Comparison of ENCODE assay signal across 11 mouse cellular contexts in the genomic region with DNA sequence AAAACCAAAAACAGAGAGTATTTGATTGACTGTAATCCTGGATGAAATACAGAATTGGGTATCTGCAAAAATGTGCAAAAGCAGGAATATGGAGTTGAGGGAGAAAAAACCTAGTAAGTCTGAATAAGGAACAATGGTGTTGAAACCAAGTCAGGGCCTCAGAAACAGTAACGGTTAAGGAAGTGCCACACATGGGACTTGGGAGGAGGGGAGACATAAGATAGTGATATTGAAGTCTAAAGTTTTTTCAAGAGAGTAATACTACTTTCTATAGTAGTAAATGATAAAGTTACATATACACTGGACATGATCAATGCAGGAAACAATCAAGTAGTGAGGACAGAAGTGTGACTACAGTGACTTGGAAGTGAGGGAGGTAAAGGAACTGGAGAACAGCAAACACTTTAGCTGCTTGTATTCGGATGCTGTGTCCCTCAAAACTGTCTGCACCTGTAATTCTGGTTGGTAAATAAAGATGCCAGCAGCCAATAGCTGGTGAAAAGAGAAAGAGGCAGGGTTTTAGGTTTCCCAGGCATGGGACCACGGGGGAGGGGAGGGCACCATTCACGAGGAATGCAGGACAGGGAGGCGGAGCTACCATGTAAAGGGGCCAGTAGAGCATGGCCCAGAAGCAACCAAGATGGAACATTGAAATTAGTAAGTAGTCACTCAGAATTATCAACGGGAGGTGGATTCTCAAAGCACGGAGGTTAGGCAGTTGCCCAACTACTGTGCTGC. TPM values are rescaled to one million over a fixed set of nuclear protein-coding genes. Genes with fewer than 3 reads are reported as not detected.
DNase-seq lines count a peak whose midpoint lies in the region; ATAC-seq and TF ChIP-seq lines count a peak whose summit lies in the region.
"Had no signal": no experiment of that assay in that cellular context is flagged by ENCODE, and none has a peak within 500 bp of the region (broad histone marks: within the 10 kb centered on the region; RNA-seq: fewer than 3 reads in every experiment).

No protein-coding gene starts in this region.

- no peak for ATAC-seq in heart, embryonic 12.5 days (ENCODE audit: insufficient number of reproducible peaks, low FRiP score)
- ATAC-seq in lung, embryonic 14.5 days (ENCODE audit: insufficient read depth), result no peak
- ATAC-seq in lung, embryonic 15.5 days (ENCODE audit: borderline replicate concordance, extremely low read depth, low FRiP score, low TSS enrichment), result no peak
- no peak for ATAC-seq in CD4-positive, CD25-positive, alpha-beta regulatory T cell, adult 4 months

- H3K27ac ChIP-seq in heart, embryonic 12.5 days (ENCODE audit: poor library complexity, severe bottlenecking), result no peak overlapping the region
- no peak overlapping the region for H3K27ac ChIP-seq in lung, embryonic 14.5 days (ENCODE audit: low read depth)
- 0 out of 2 replicates have a peak overlapping the region, but pooled peaks have one; percentile 33 for H3K27ac ChIP-seq in lung, embryonic 15.5 days
- H3K27ac ChIP-seq: limb, embryonic 13.5 days had no signal

- TF ChIP-seq CTCF in lung, embryonic 14.5 days (IDR thresholded peaks at IDR 0.05; ENCODE audit: low read depth), result no peak
- no peak for TF ChIP-seq CTCF in lung, adult 2 months (IDR thresholded peaks at IDR 0.05; ENCODE audit: insufficient read depth, low read length)

- H3K9ac ChIP-seq in heart, embryonic 12.5 days, result no peak overlapping the region
- H3K9ac ChIP-seq in lung, embryonic 14.5 days, result no peak overlapping the region
- no peak overlapping the region for H3K9ac ChIP-seq in lung, embryonic 15.5 days
- H3K9ac ChIP-seq: limb, embryonic 13.5 days had no signal

- 37% methylated on average over 7 of the region's 7 CpGs for WGBS in heart, embryonic 12.5 days
- WGBS in lung, embryonic 14.5 days, result 45% methylated on average over 7 of the region's 7 CpGs
- WGBS in lung, adult 2 months, result 36% methylated on average over 7 of the region's 7 CpGs
- 52% methylated on average over 7 of the region's 7 CpGs for WGBS in lung, embryonic 15.5 days

- peaks cover 60% of the 10 kb centered on the region for H3K4me1 ChIP-seq in heart, embryonic 12.5 days (replicated peaks)
- H3K4me1 ChIP-seq in lung, embryonic 14.5 days (ENCODE audit: insufficient read depth), result peaks cover 10% of the 10 kb centered on the region
- H3K4me1 ChIP-seq in lung, adult 2 months (ENCODE audit: control insufficient read depth, insufficient read depth, low read length), result peaks cover 40% of the 10 kb centered on the region
- peaks cover 55% of the 10 kb centered on the region for H3K4me1 ChIP-seq in lung, embryonic 15.5 days

- H3K36me3 ChIP-seq in heart, embryonic 12.5 days, result no peaks in the 10 kb centered on the region
- peaks cover 8% of the 10 kb centered on the region; the same call in 1 of the 2 replicates for H3K36me3 ChIP-seq in lung, embryonic 14.5 days (ENCODE audit: insufficient read depth)
- H3K36me3 ChIP-seq in lung, embryonic 15.5 days, result 0 out of 2 replicates have a peak, but pooled peaks cover 4% of the 10 kb centered on the region
- H3K36me3 ChIP-seq: limb, embryonic 13.5 days had no signal

- H3K9me3 ChIP-seq in heart, embryonic 12.5 days (replicated peaks), result no peaks in the 10 kb centered on the region
- no peaks in the 10 kb centered on the region for H3K9me3 ChIP-seq in lung, embryonic 14.5 days (ENCODE audit: low read depth, low read length)
- H3K9me3 ChIP-seq in lung, embryonic 15.5 days, result no peaks in the 10 kb centered on the region
- H3K9me3 ChIP-seq: limb, embryonic 13.5 days had no signal

- no peak for DNase-seq in heart, adult 18-20 months
- DNase-seq in lung, embryonic 14.5 days, result peak; percentile 7
- no peak for DNase-seq in lung, adult 2 months
- no peak for DNase-seq in cerebellum, adult 9-11 months
- DNase-seq in left cerebral cortex, postnatal 25 days (ENCODE audit: low spot score in 2 of 2), result no peak

- no peak overlapping the region for H3K4me3 ChIP-seq in heart, embryonic 12.5 days
- H3K4me3 ChIP-seq in lung, embryonic 14.5 days (ENCODE audit: low read depth, low read length), result no peak overlapping the region
- no peak overlapping the region for H3K4me3 ChIP-seq in lung, adult 2 months (replicated peaks; ENCODE audit: extremely low read depth, low read depth, low read length)
- H3K4me3 ChIP-seq in lung, embryonic 15.5 days, result no peak overlapping the region
- H3K4me3 ChIP-seq: limb, embryonic 13.5 days had no signal

- intact Hi-C loops in left cerebral cortex, postnatal 25 days (cut with DNase I), result no loop called here

- peak overlapping the region; percentile 13; the same call in 1 of the 2 replicates for H3K4me2 ChIP-seq in heart, embryonic 12.5 days
- H3K4me2 ChIP-seq in lung, embryonic 14.5 days, result no peak overlapping the region
- no peak overlapping the region for H3K4me2 ChIP-seq in lung, embryonic 15.5 days
- H3K4me2 ChIP-seq: limb, embryonic 13.5 days had no signal

- TF ChIP-seq POLR2A in lung, adult 2 months (IDR thresholded peaks at IDR 0.05; ENCODE audit: borderline replicate concordance, extremely low read depth, low read depth, low read length), result no peak

- H3K27me3 ChIP-seq in heart, embryonic 12.5 days (replicated peaks), result no peaks in the 10 kb centered on the region
- no peaks in the 10 kb centered on the region for H3K27me3 ChIP-seq in lung, embryonic 14.5 days (ENCODE audit: insufficient read depth, low read length)
- H3K27me3 ChIP-seq in lung, embryonic 15.5 days, result no peaks in the 10 kb centered on the region
- H3K27me3 ChIP-seq: limb, embryonic 13.5 days had no signal

RNA-seq across cellular contexts. Expression of a gene that starts 5.6 kb away (rescaled TPM):
- polyA plus RNA-seq in heart, embryonic 12.5 days (2016; fragmentation: Nextera tagmentation; extraction: Ambion mirVana), result 186 and 190 TPM in 2 replicates
- total RNA-seq in heart, adult 18-20 months (2021), result 10 to 100 TPM; 91.8 to 92.7 TPM
- polyA plus RNA-seq in lung, embryonic 14.5 days (2014; fragmentation: Nextera tagmentation; extraction: Ambion mirVana), result 189 and 201 TPM in 2 replicates
- 40.3 and 68.3 TPM in 2 replicates for polyA plus RNA-seq in lung, adult 2 months (2012; rRNA removed)
- 191 and 196 TPM in 2 replicates for polyA plus RNA-seq in lung, embryonic 15.5 days (2015; fragmentation: Nextera tagmentation; extraction: Ambion mirVana)
- 10 to 100 TPM; 24.0 to 50.2 TPM for polyA plus RNA-seq in CD4-positive, CD25-positive, alpha-beta regulatory T cell, adult 4 months (2017; shearing (Covaris generic))
- total RNA-seq in left cerebral cortex, postnatal 25 days (2021), result 100 to 1,000 TPM; 162 to 181 TPM

RNA-seq across cellular contexts. Expression of a gene that starts 34.2 kb away (rescaled TPM):
- 0.10 TPM in 1 of 2 replicates, not detected in the other for polyA plus RNA-seq in heart, embryonic 12.5 days (2016; fragmentation: Nextera tagmentation; extraction: Ambion mirVana)
- not detected for total RNA-seq in heart, adult 18-20 months (2021)
- 0.16 TPM in 1 of 2 replicates, not detected in the other for polyA plus RNA-seq in lung, embryonic 14.5 days (2014; fragmentation: Nextera tagmentation; extraction: Ambion mirVana)
- polyA plus RNA-seq in lung, adult 2 months (2012; rRNA removed), result 0.06 and 0.09 TPM in 2 replicates
- not detected in 2 replicates for polyA plus RNA-seq in lung, embryonic 15.5 days (2015; fragmentation: Nextera tagmentation; extraction: Ambion mirVana)
- polyA plus RNA-seq in CD4-positive, CD25-positive, alpha-beta regulatory T cell, adult 4 months (2017; shearing (Covaris generic)), result not detected
- total RNA-seq in left cerebral cortex, postnatal 25 days (2021), result not detected
- total RNA-seq: hematopoietic stem cell, adult 5-6 weeks; layer of hippocampus, adult 8-10 months had no signal
